Mouse (Mus musculus): ENCODE results near the gene 1110002E22Rik. TPM values are rescaled to one million over a fixed set of nuclear protein-coding genes. Genes with fewer than 3 reads are reported as not detected.

1110002E22Rik gene
- not detected for polyA plus RNA-seq (2017; shearing (Covaris generic))

DNA sequence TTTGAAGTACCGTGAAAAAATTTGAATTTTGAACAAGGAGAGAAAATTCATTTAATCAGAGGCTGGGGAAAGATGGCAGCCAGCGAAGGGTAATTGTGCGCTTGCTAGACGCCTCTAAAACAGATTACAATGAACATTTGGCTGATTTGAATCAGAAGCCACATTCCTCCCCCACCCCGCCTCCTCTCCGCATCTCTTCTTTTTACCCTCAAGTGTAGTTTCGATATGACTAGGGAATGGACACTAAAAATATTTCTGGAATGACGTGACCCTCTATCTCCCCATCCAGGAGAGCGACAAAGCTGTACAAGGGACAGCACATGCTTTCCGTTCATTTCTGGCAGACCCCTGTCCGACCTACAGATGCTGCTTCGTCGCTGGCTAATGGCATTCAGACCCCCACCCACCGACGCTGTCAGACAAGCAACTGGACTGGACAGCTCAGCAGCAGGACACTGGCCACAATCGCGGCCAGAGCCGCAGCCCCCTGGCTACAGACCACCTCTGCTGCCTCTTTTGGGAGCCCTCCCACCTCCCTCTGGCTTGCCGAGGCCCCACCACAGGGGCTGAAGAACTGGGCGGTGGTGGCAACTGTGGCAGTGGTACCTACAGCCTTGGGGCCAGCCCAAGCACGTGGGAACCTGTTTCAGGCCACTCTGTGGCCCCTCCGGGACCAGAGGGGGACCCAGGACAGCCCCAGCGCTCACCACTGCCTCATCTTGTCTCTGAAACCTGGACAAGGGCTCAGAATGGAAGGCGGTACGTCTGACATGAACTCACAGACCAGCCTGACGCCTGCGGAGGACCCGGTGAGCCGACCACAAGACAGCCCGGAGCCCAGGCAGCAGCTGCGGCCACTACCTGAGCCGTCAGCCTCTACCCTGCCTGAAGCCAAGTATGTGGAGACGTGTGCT is at the start of gene 1110002E22Rik:
TSS of gene 1110002E22Rik (plus strand) at position 321 of the 914 bp plus-strand sequence.

DNA sequence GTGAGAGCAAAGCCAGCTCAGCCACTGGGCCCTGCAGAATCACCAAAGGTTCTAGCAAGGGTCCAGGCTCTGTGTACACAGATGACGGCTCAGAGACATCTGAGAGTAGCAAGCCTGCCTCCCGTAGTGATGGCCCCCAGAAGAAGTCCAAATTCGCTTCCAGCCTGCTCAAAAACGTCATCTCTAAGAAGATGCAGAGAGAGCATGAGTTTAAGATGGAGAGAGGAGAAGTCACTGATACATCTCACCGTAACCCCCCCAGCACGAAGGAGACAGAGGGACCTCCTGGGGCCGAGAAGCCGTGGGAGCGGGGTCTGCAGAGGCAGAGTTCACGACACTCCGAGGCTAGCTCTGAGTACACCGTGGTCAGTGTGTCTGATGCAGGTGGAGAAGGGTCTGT is 2.4 kb downstream of the 1110002E22Rik start, which contains the start of gene Gm5105:
TSS of gene Gm5105 (minus strand) at position 101 of the 400 bp plus-strand sequence.

Other genes with a start within 250 kb of the 1110002E22Rik start
- 1,063 TPM for gene H2afz, start 200.6 kb upstream of the 1110002E22Rik start, polyA plus RNA-seq (2017; shearing (Covaris generic))
- 9.4 TPM for gene Dnajb14, start 197.4 kb upstream of the 1110002E22Rik start, polyA plus RNA-seq (2017; shearing (Covaris generic))
- gene Lamtor3, start 146.5 kb upstream of the 1110002E22Rik start, polyA plus RNA-seq (2017; shearing (Covaris generic)), result 73.1 TPM
- 63.9 TPM for gene Dapp1, start 83.5 kb upstream of the 1110002E22Rik start, polyA plus RNA-seq (2017; shearing (Covaris generic))
- gene Gm5105, start 2.3 kb downstream of the 1110002E22Rik start, polyA plus RNA-seq (2017; shearing (Covaris generic)), result not detected
- gene Trmt10a, start 78.4 kb downstream of the 1110002E22Rik start, polyA plus RNA-seq (2017; shearing (Covaris generic)), result 3.3 TPM
- gene Mttp, start 79.9 kb downstream of the 1110002E22Rik start, polyA plus RNA-seq (2017; shearing (Covaris generic)), result 3.0 TPM
- gene 4930579F01Rik, start 128.8 kb downstream of the 1110002E22Rik start, polyA plus RNA-seq (2017; shearing (Covaris generic)), result not detected
- 0.77 TPM for gene Adh7, start 152.7 kb downstream of the 1110002E22Rik start, polyA plus RNA-seq (2017; shearing (Covaris generic))
- gene Adh1, start 195.9 kb downstream of the 1110002E22Rik start, polyA plus RNA-seq (2017; shearing (Covaris generic)), result not detected
- not detected for gene Adh6a, start 248.2 kb downstream of the 1110002E22Rik start, polyA plus RNA-seq (2017; shearing (Covaris generic))

Data from effector memory CD4-positive, alpha-beta T cell, adult 7 months (primary cell).